Mouse (Mus musculus): ENCODE data around the gene Bhlhe40. TPM values are rescaled to one million over a fixed set of nuclear protein-coding genes. Genes with fewer than 3 reads are reported as not detected.

The Bhlhe40 gene
- polyA plus RNA-seq, 1 experiment from 2014 or later = 3.0 TPM

- Histone ChIP-seq H3K9me3 (ENCODE audit: control insufficient read depth, low read length) (no peaks in the 10 kb centered on the region), H3K4me2 (replicated peaks; ENCODE audit: low read depth, low read length) (no peak overlapping the region), H3K36me3 (ENCODE audit: control insufficient read depth, insufficient read depth, low read length) (no peaks in the 10 kb centered on the region), H3K4me3 (ENCODE audit: low read depth, low read length) (no peak overlapping the region), H3K27ac (ENCODE audit: low read depth, low read length) (no peak overlapping the region), H3K4me1 (replicated peaks; ENCODE audit: control insufficient read depth, insufficient read depth, low read length) (no peaks in the 10 kb centered on the region), H3K9ac (ENCODE audit: low read depth, low read length) (no peak overlapping the region), H3K27me3 (ENCODE audit: control insufficient read depth, insufficient read depth, low read length) (peaks cover 2% of the 10 kb centered on the region; the same call in 1 of the 2 replicates)
- ATAC-seq (ENCODE audit: low FRiP score) (no peak), DNase-seq (ENCODE audit: low spot score) (no peak)
- 89% methylated on average over 12 of the region's 12 CpGs for WGBS
These were observed 6.4 kb downstream of the Bhlhe40 start for GRCm38 (mm10) chr6:108666648-108667488.

- Histone ChIP-seq H3K4me1 (replicated peaks; ENCODE audit: control insufficient read depth, insufficient read depth, low read length) (no peaks in the 10 kb centered on the region), H3K27me3 (ENCODE audit: control insufficient read depth, insufficient read depth, low read length) (peaks cover 2% of the 10 kb centered on the region; the same call in 1 of the 2 replicates), H3K4me2 (replicated peaks; ENCODE audit: low read depth, low read length) (no peak overlapping the region), H3K27ac (ENCODE audit: low read depth, low read length) (no peak overlapping the region), H3K36me3 (ENCODE audit: control insufficient read depth, insufficient read depth, low read length) (no peaks in the 10 kb centered on the region), H3K9ac (ENCODE audit: low read depth, low read length) (no peak overlapping the region), H3K9me3 (ENCODE audit: control insufficient read depth, low read length) (no peaks in the 10 kb centered on the region), H3K4me3 (ENCODE audit: low read depth, low read length) (no peak overlapping the region)
- ATAC-seq (ENCODE audit: low FRiP score) = peak; percentile 26; the same call in 1 of the 2 replicates
- 5% methylated on average over 6 of the region's 6 CpGs for WGBS
- DNase-seq (ENCODE audit: low spot score) = peak; percentile 38
These were observed 7.2 kb downstream of the Bhlhe40 start for GRCm38 (mm10) chr6:108667599-108668021.

- H3K9ac ChIP-seq (ENCODE audit: low read depth, low read length) = peak overlapping the region; percentile 60
- H3K27me3 ChIP-seq (ENCODE audit: control insufficient read depth, insufficient read depth, low read length) = peaks cover 2% of the 10 kb centered on the region; the same call in 1 of the 2 replicates
- no peak overlapping the region for H3K27ac ChIP-seq (ENCODE audit: low read depth, low read length)
- DNase-seq (ENCODE audit: low spot score) = peak; percentile 77
- H3K4me2 ChIP-seq (replicated peaks; ENCODE audit: low read depth, low read length) = peak overlapping the region; percentile 68
- WGBS = under 1% methylated on average over 30 of the region's 30 CpGs
- no peaks in the 10 kb centered on the region for H3K9me3 ChIP-seq (ENCODE audit: control insufficient read depth, low read length)
- no peaks in the 10 kb centered on the region for H3K36me3 ChIP-seq (ENCODE audit: control insufficient read depth, insufficient read depth, low read length)
- H3K4me3 ChIP-seq (ENCODE audit: low read depth, low read length) = peak overlapping the region; percentile 26
- H3K4me1 ChIP-seq (replicated peaks; ENCODE audit: control insufficient read depth, insufficient read depth, low read length) = no peaks in the 10 kb centered on the region
- peak; percentile 87 for ATAC-seq (ENCODE audit: low FRiP score)
These were observed 7.9 kb downstream of the Bhlhe40 start for GRCm38 (mm10) chr6:108668321-108668786.

GRCm38 (mm10) chr6:108670276-108670675 is 9.8 kb downstream of the Bhlhe40 start:
- H3K4me3 ChIP-seq (ENCODE audit: low read depth, low read length) = no peak overlapping the region
- no peaks in the 10 kb centered on the region for H3K9me3 ChIP-seq (ENCODE audit: control insufficient read depth, low read length)
- no peak overlapping the region for H3K27ac ChIP-seq (ENCODE audit: low read depth, low read length)
- H3K36me3 ChIP-seq (ENCODE audit: control insufficient read depth, insufficient read depth, low read length) = no peaks in the 10 kb centered on the region
- H3K9ac ChIP-seq (ENCODE audit: low read depth, low read length) = no peak overlapping the region
- 85% methylated on average over 3 of the region's 3 CpGs for WGBS
- no peaks in the 10 kb centered on the region for H3K4me1 ChIP-seq (replicated peaks; ENCODE audit: control insufficient read depth, insufficient read depth, low read length)
- H3K27me3 ChIP-seq (ENCODE audit: control insufficient read depth, insufficient read depth, low read length) = 0 out of 2 replicates have a peak, but pooled peaks cover 2% of the 10 kb centered on the region
- ATAC-seq (ENCODE audit: low FRiP score) (no peak), DNase-seq (ENCODE audit: low spot score) (no peak)
- H3K4me2 ChIP-seq (replicated peaks; ENCODE audit: low read depth, low read length) = no peak overlapping the region

GRCm38 (mm10) chr6:108670821-108671220 is 10.4 kb downstream of the Bhlhe40 start:
- 0 out of 2 replicates have a peak, but pooled peaks cover 2% of the 10 kb centered on the region for H3K27me3 ChIP-seq (ENCODE audit: control insufficient read depth, insufficient read depth, low read length)
- no peak for ATAC-seq (ENCODE audit: low FRiP score)
- no peak for DNase-seq (ENCODE audit: low spot score)
- H3K4me3 ChIP-seq (ENCODE audit: low read depth, low read length) = no peak overlapping the region
- no peak overlapping the region for H3K27ac ChIP-seq (ENCODE audit: low read depth, low read length)
- no peaks in the 10 kb centered on the region for H3K36me3 ChIP-seq (ENCODE audit: control insufficient read depth, insufficient read depth, low read length)
- H3K9me3 ChIP-seq (ENCODE audit: control insufficient read depth, low read length) = no peaks in the 10 kb centered on the region
- no peak overlapping the region for H3K9ac ChIP-seq (ENCODE audit: low read depth, low read length)
- WGBS = 61% methylated on average over 3 of the region's 3 CpGs
- H3K4me1 ChIP-seq (replicated peaks; ENCODE audit: control insufficient read depth, insufficient read depth, low read length) = no peaks in the 10 kb centered on the region
- H3K4me2 ChIP-seq (replicated peaks; ENCODE audit: low read depth, low read length) = no peak overlapping the region

GRCm38 (mm10) chr6:108672094-108672493 is 11.7 kb downstream of the Bhlhe40 start:
- WGBS = 84% methylated on average over 8 of the region's 8 CpGs
- H3K9ac ChIP-seq (ENCODE audit: low read depth, low read length) = no peak overlapping the region
- H3K4me2 ChIP-seq (replicated peaks; ENCODE audit: low read depth, low read length) = no peak overlapping the region
- H3K36me3 ChIP-seq (ENCODE audit: control insufficient read depth, insufficient read depth, low read length) = no peaks in the 10 kb centered on the region
- H3K9me3 ChIP-seq (ENCODE audit: control insufficient read depth, low read length) = no peaks in the 10 kb centered on the region
- DNase-seq (ENCODE audit: low spot score) (no peak), ATAC-seq (ENCODE audit: low FRiP score) (no peak)
- H3K4me1 ChIP-seq (replicated peaks; ENCODE audit: control insufficient read depth, insufficient read depth, low read length) = no peaks in the 10 kb centered on the region
- no peaks in the 10 kb centered on the region for H3K27me3 ChIP-seq (ENCODE audit: control insufficient read depth, insufficient read depth, low read length)
- no peak overlapping the region for H3K4me3 ChIP-seq (ENCODE audit: low read depth, low read length)
- H3K27ac ChIP-seq (ENCODE audit: low read depth, low read length) = no peak overlapping the region

- Histone ChIP-seq H3K9ac (ENCODE audit: low read depth, low read length) (no peak overlapping the region), H3K4me1 (replicated peaks; ENCODE audit: control insufficient read depth, insufficient read depth, low read length) (no peaks in the 10 kb centered on the region), H3K36me3 (ENCODE audit: control insufficient read depth, insufficient read depth, low read length) (no peaks in the 10 kb centered on the region), H3K4me2 (replicated peaks; ENCODE audit: low read depth, low read length) (no peak overlapping the region), H3K4me3 (ENCODE audit: low read depth, low read length) (no peak overlapping the region), H3K27me3 (ENCODE audit: control insufficient read depth, insufficient read depth, low read length) (no peaks in the 10 kb centered on the region), H3K27ac (ENCODE audit: low read depth, low read length) (no peak overlapping the region), H3K9me3 (ENCODE audit: control insufficient read depth, low read length) (no peaks in the 10 kb centered on the region)
- no peak for DNase-seq (ENCODE audit: low spot score)
- 85% methylated on average over 2 of the region's 2 CpGs for WGBS
- ATAC-seq (ENCODE audit: low FRiP score) = no peak
These were observed 13.8 kb downstream of the Bhlhe40 start for GRCm38 (mm10) chr6:108674221-108674620.

- Histone ChIP-seq H3K4me1 (replicated peaks; ENCODE audit: control insufficient read depth, insufficient read depth, low read length) (no peaks in the 10 kb centered on the region), H3K27me3 (ENCODE audit: control insufficient read depth, insufficient read depth, low read length) (no peaks in the 10 kb centered on the region), H3K36me3 (ENCODE audit: control insufficient read depth, insufficient read depth, low read length) (no peaks in the 10 kb centered on the region), H3K4me2 (replicated peaks; ENCODE audit: low read depth, low read length) (no peak overlapping the region), H3K4me3 (ENCODE audit: low read depth, low read length) (no peak overlapping the region), H3K27ac (ENCODE audit: low read depth, low read length) (no peak overlapping the region), H3K9ac (ENCODE audit: low read depth, low read length) (no peak overlapping the region), H3K9me3 (ENCODE audit: control insufficient read depth, low read length) (no peaks in the 10 kb centered on the region)
- ATAC-seq (ENCODE audit: low FRiP score) (no peak), DNase-seq (ENCODE audit: low spot score) (no peak)
- 91% methylated on average over 9 of the region's 9 CpGs for WGBS
These were observed 16.4 kb downstream of the Bhlhe40 start for GRCm38 (mm10) chr6:108676783-108677340.
